Mouse (Mus musculus) embryonic facial prominence, embryonic 14.5 days (tissue): ENCODE measurements at regions not wholly inside any gene's neighbourhood (a gene's known extent, or its start where the extent isn't known, plus 50 kb on each side); places are given as distances from the start of the nearest gene placed in this dataset.

ENCODE experiments used
- ATAC-seq: fragments of 200-750 bp; cut with Nextera tagmentation; 2 replicates; pipeline ENCODE4 v1.8.0; 2017; ENCODE audit warnings: low read depth, moderate number of reproducible peaks, moderate TSS enrichment
- DNase-seq: peaks from one replicate; pipeline ENCODE4 v3.0.0-alpha.2; 2015; ENCODE audit warnings: low spot score
- H3K27ac ChIP-seq: fragments of 300-500 bp; sonication (generic); replicated peaks from 2 replicates; pipeline ENCODE4 v1.5.1; 2014; ENCODE audit warnings: low read depth, mild to moderate bottlenecking, low read length, moderate library complexity
- H3K27me3 ChIP-seq: fragments of 300-500 bp; sonication (generic); replicated peaks from 2 replicates; pipeline ENCODE4 v1.6.1; 2014; ENCODE audit warnings: low read length; ENCODE audit not compliant: control insufficient read depth, insufficient read depth
- H3K36me3 ChIP-seq: fragments of 300-500 bp; sonication (generic); 2 replicates; pipeline ENCODE4 v1.6.1; 2014; ENCODE audit warnings: low read length, mixed read lengths; ENCODE audit not compliant: control insufficient read depth, insufficient read depth
- H3K4me1 ChIP-seq: fragments of 300-500 bp; sonication (generic); 2 replicates; pipeline ENCODE4 v1.6.1; 2014; ENCODE audit warnings: antibody characterized with exemption, low read length; ENCODE audit not compliant: control insufficient read depth, insufficient read depth
- H3K4me2 ChIP-seq: fragments of 300-500 bp; sonication (generic); 2 replicates; pipeline ENCODE4 v1.6.1; 2014; ENCODE audit warnings: low read depth, mild to moderate bottlenecking, low read length, moderate library complexity, mixed read lengths
- H3K4me3 ChIP-seq: fragments of 300-500 bp; sonication (generic); 2 replicates; pipeline ENCODE4 v1.5.1; 2014; ENCODE audit warnings: low read depth, mild to moderate bottlenecking, low read length
- H3K9ac ChIP-seq: fragments of 300-500 bp; sonication (generic); 2 replicates; pipeline ENCODE4 v1.6.1; 2014; ENCODE audit warnings: low read depth, mild to moderate bottlenecking, low read length, moderate library complexity, mixed read lengths
- H3K9me3 ChIP-seq: fragments of 300-500 bp; sonication (generic); 2 replicates; pipeline ENCODE4 v1.6.1; 2016; ENCODE audit warnings: low read length; ENCODE audit not compliant: control insufficient read depth
- WGBS: fragments of 180-500 bp; shearing (Covaris S2); extraction: QIAGEN DNeasy Blood & Tissue Kit; methylation state at CpG from one replicate; pipeline ENCODE4 v1.1.7; 2014; 5-methylcytosine and 5-hydroxymethylcytosine counted together

- DNase-seq (peak; percentile 66), ATAC-seq (peak; percentile 53; the same call in 1 of the 2 replicates)
- no peaks in the 10 kb centered on the region for H3K36me3 ChIP-seq
- H3K27me3 ChIP-seq = no peaks in the 10 kb centered on the region
- 0 out of 2 replicates have a peak, but pooled peaks cover 3% of the 10 kb centered on the region for H3K9me3 ChIP-seq
- no peak overlapping the region for H3K4me2 ChIP-seq
- H3K27ac ChIP-seq = no peak overlapping the region
- H3K9ac ChIP-seq = no peak overlapping the region
- WGBS = 83% methylated on average over 1 of the region's 1 CpGs
- H3K4me3 ChIP-seq = no peak overlapping the region
- no peaks in the 10 kb centered on the region for H3K4me1 ChIP-seq
Measured at GRCm38 (mm10) chr13:6167055-6167761, 305.9 kb downstream of the Klf6 start.

DNA sequence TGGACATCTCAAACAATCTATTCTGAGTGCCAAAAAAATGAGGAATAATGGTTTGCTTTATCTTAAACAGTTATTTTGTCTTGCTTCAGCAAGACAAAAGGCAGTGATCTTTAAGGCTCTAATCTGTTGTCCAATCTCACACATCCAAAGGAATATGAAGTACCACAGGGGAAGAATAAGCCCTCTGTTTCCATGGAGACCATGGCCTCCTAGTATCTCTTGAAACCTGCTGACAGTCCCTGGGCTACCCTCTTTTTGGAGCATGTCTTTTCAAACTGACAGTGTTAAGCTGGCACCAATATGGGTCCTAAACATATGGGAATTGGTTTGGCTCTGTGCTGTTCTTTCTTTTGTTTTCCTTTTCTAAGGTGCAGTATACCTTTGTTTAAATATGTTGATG is 311.8 kb downstream of the Klf6 start:
- ATAC-seq = no peak
- Histone ChIP-seq H3K36me3 (no peaks in the 10 kb centered on the region), H3K27me3 (no peaks in the 10 kb centered on the region), H3K9ac (no peak overlapping the region), H3K4me1 (no peaks in the 10 kb centered on the region), H3K9me3 (no peaks in the 10 kb centered on the region), H3K27ac (no peak overlapping the region), H3K4me3 (no peak overlapping the region), H3K4me2 (no peak overlapping the region)
- DNase-seq = no peak

GRCm38 (mm10) chr13:6178362-6179070 is 317.2 kb downstream of the Klf6 start:
- Histone ChIP-seq H3K27ac (no peak overlapping the region), H3K9ac (no peak overlapping the region), H3K9me3 (no peaks in the 10 kb centered on the region), H3K36me3 (no peaks in the 10 kb centered on the region), H3K27me3 (no peaks in the 10 kb centered on the region), H3K4me1 (no peaks in the 10 kb centered on the region), H3K4me3 (no peak overlapping the region), H3K4me2 (no peak overlapping the region)
- DNase-seq (no peak), ATAC-seq (no peak)
- 68% methylated on average over 9 of the region's 9 CpGs for WGBS

DNA sequence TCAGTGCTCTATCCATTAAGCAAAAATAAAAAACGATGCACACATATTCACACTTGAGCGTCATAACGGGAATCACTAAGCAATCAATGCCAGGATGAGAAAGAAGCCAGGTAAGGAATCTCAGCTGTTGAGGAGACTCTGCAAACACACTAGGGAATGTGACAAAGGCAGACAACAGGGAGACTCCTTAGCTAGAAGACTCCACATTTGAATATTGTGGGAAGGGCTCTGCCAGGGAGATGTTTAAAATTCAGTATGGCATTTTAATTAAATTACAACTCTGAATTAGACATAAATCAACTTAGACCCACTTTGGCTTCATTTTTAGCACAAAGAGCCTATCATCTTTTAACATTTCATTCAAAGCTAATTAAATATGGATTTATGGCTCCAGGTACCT is 327.9 kb downstream of the Klf6 start:
- no peak overlapping the region for H3K27ac ChIP-seq
- no peak overlapping the region for H3K4me2 ChIP-seq
- H3K9ac ChIP-seq = no peak overlapping the region
- ATAC-seq = no peak
- H3K4me3 ChIP-seq = no peak overlapping the region
- H3K4me1 ChIP-seq = peaks cover 12% of the 10 kb centered on the region
- WGBS = 82% methylated on average over 3 of the region's 3 CpGs
- H3K9me3 ChIP-seq = no peaks in the 10 kb centered on the region
- no peaks in the 10 kb centered on the region for H3K36me3 ChIP-seq
- H3K27me3 ChIP-seq = no peaks in the 10 kb centered on the region
- no peak for DNase-seq

- Histone ChIP-seq H3K9me3 (no peaks in the 10 kb centered on the region), H3K27ac (no peak overlapping the region; the same call in 1 of the 2 replicates), H3K4me1 (peaks cover 16% of the 10 kb centered on the region), H3K4me3 (no peak overlapping the region), H3K27me3 (no peaks in the 10 kb centered on the region), H3K36me3 (no peaks in the 10 kb centered on the region), H3K9ac (no peak overlapping the region), H3K4me2 (no peak overlapping the region)
- no peak for DNase-seq
- ATAC-seq = no peak
- 45% methylated on average over 7 of the region's 7 CpGs for WGBS
Measured at GRCm38 (mm10) chr13:6189566-6189965, 328.3 kb downstream of the Klf6 start.

DNA sequence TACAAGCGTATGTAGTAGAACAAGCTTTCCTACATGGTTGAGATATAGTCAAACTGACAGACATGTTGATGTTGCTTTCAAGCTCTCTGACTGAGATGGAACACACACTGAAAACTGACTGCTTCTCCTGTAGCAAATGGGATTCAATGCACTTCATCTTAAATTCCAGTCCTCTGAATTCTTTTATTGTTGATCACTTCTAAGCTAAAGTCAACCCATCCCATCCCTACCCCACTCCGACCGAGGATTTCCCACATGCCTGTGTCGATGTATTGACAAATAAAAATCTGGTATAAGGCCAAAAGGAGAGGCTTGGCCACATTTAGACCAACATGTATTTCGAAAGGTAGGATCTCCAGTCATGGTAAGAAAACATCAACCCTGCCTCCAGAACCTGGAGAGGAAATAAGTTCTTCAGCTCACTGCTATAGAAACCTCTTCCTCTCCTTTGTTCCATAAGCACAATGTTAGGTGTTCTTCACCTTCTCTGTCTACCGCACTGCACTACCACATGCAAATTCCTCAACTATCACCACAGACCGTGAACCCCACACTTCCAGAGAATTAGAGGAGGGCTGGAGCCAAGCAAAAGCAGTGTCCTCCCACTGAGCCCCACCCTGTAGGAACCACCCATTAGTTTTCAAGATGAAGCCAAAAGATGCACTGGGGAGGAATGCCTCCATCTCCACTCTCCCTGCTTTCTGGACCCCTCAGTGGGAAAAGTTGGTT is 330.1 kb downstream of the Klf6 start:
- ATAC-seq = peak; percentile 35; the same call in 1 of the 2 replicates

GRCm38 (mm10) chr13:6191915-6192295 is 330.6 kb downstream of the Klf6 start:
- DNase-seq = peak; percentile 89

More for the DNA sequence above, 330.1 kb downstream of the Klf6 start:
- DNase-seq = no peak
- H3K4me3 ChIP-seq = no peak overlapping the region
- no peaks in the 10 kb centered on the region for H3K9me3 ChIP-seq
- H3K4me2 ChIP-seq = no peak overlapping the region
- H3K9ac ChIP-seq = no peak overlapping the region
- H3K27me3 ChIP-seq = no peaks in the 10 kb centered on the region
- H3K4me1 ChIP-seq = peaks cover 16% of the 10 kb centered on the region
- no peak overlapping the region for H3K27ac ChIP-seq
- no peaks in the 10 kb centered on the region for H3K36me3 ChIP-seq
- WGBS = 79% methylated on average over 7 of the region's 7 CpGs

GRCm38 (mm10) chr13:6196690-6197089 is 335.4 kb downstream of the Klf6 start:
- Histone ChIP-seq H3K4me3 (no peak overlapping the region), H3K27ac (no peak overlapping the region), H3K9ac (no peak overlapping the region), H3K27me3 (no peaks in the 10 kb centered on the region), H3K4me2 (no peak overlapping the region), H3K36me3 (no peaks in the 10 kb centered on the region), H3K9me3 (no peaks in the 10 kb centered on the region; the same call in 1 of the 2 replicates), H3K4me1 (peaks cover 16% of the 10 kb centered on the region)
- ATAC-seq (no peak), DNase-seq (no peak)
- 64% methylated on average over 5 of the region's 5 CpGs for WGBS

More at GRCm38 (mm10) chr13:6191915-6192295, 330.6 kb downstream of the Klf6 start:
- H3K4me3 ChIP-seq = no peak overlapping the region
- H3K9me3 ChIP-seq = no peaks in the 10 kb centered on the region
- WGBS = 30% methylated on average over 5 of the region's 5 CpGs
- no peak overlapping the region for H3K9ac ChIP-seq
- H3K27ac ChIP-seq = peak overlapping the region; percentile 24; the same call in 1 of the 2 replicates
- H3K4me2 ChIP-seq = no peak overlapping the region
- no peaks in the 10 kb centered on the region for H3K36me3 ChIP-seq
- H3K27me3 ChIP-seq = no peaks in the 10 kb centered on the region
- ATAC-seq = peak; percentile 83
- H3K4me1 ChIP-seq = peaks cover 16% of the 10 kb centered on the region
